Mouse (Mus musculus) cerebellum, adult 11-12 months (tissue): ENCODE measurements around the gene Atg2a.
A peak's percentile ranks its signal among the peaks of the same experiment; 100 is the strongest.

Experiments used
- DNase-seq: peaks from one replicate; pipeline ENCODE4 v3.0.0; 2022

The Atg2a gene

GRCm38 (mm10) chr19:6253021-6253420 lies 11.6 kb downstream of the Atg2a start:
- no peak for DNase-seq

- no peak for DNase-seq
Observed at GRCm38 (mm10) chr19:6260428-6260827, 19.0 kb downstream of the Atg2a start.

GRCm38 (mm10) chr19:6260946-6261345 lies 19.5 kb downstream of the Atg2a start:
- DNase-seq: no peak

GRCm38 (mm10) chr19:6261379-6261778 lies 19.9 kb downstream of the Atg2a start:
- DNase-seq: no peak

GRCm38 (mm10) chr19:6262222-6262621 lies 20.8 kb downstream of the Atg2a start:
- DNase-seq: peak; percentile 87

DNA sequence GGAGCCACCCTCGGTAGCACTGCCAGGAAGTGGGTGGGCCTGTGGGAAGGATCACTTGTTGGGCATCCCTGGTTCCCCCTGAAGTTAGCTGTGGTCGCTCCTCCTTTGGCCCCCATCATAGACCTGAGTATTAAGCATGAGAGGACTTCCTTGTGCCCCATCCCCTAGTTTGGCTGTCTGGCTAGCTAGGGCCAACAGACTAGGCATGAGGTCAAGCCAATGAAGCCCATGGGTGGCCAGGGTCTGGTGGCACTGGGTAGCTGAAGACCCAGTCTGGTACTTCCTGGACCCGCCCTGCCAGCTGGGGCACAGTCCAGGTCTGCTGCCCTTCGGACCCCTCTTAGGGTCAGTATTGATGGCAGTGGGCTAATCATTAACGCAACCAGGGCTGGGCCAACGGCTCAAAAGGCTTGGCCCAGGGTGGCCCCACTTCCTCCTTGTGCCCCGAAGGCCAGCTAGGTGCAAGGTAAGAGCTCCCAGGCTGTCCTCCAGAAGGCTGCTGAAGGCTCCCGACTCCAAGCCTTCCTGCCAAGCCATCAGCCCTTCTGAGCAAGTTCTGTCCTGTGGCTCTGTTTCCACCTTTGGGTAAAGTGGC lies 21.5 kb downstream of the Atg2a start:
- DNase-seq: no peak

GRCm38 (mm10) chr19:6264200-6264599 lies 22.7 kb downstream of the Atg2a start:
- no peak for DNase-seq

- no peak for DNase-seq
Observed at GRCm38 (mm10) chr19:6264945-6265344, 23.5 kb downstream of the Atg2a start.

- DNase-seq: peak; percentile 72
Observed at GRCm38 (mm10) chr19:6265727-6266182, 24.3 kb downstream of the Atg2a start.

DNA sequence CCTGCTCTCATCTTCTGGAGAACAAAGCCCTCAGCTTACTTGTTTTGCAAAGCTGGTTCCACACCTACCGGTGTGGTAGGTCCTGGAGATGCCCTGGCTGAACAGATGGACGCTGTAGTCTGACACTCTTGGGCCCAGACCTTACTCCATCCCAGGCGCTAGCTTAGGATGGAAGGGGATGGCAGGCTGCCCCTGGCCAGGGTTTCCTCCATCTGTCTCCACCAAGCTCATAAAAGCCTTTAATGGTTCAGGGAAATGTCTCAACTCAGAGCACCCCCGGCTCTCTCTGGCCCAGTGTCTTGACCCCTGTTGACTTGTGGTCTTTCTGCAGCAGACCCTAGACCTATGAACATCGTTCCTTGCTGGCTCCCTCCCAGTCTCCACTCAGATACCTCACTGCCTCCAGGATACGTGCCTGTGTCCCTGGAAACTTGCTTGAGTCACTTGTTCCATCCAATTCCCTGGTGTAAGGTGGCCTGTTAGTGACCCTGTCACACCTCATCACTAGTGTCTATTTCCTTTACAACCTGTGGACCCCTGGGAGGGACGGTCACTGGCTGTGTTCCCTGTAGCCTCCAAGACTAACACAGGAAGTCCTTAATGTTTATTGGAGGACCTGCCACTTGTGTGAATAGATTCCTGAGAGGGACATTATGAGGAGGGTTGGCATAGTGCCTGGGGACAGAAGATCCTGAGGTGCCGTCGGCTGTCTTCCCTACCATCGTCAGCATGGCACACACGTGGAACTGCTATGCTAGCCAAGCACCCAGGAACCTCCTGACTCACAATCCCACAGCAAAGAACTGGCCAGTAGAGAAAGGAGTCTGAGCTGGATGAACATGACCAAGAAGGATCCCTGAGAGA lies 26.1 kb downstream of the Atg2a start:
- peak; percentile 97 for DNase-seq

DNA sequence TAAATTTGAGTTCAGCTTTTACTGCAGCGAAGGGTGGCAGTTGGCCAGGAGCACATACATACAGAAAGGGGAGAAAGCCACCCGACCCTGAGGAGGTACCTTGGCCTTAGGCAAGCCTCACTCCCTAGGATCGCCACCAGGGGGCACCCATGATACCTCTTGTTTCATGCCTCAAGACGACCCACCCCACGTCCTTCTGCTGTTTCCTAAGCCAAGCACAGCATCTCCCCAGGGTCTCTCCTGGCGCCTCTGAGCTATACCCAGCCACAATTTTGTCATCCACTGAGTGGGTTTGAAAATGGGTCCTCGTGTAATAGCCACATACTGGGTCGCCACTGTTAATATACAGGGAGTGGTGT lies 26.7 kb downstream of the Atg2a start:
- DNase-seq: no peak

DNA sequence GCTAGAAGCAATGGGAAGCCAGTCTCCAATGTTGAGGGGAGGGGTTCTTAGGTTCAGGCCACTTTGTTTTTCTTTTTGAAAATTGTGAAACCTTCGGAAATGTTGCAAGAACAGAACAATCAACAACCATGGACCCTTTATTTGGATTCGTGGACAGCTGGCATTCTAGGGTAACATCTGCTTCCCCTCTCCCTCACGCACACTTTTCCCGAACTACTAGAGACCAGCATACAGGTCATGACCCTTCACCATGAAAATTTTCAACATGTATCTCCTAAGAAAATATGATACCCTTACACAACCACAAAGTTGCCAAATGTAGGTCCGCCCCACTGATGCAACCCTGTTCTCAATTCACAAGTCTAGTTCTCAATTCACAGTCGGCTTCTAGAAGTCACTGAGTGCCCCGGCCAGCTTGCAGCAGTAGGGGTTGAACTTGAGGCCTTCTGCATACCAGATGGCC lies 27.2 kb downstream of the Atg2a start:
- no peak for DNase-seq

- no peak for DNase-seq
Observed at GRCm38 (mm10) chr19:6269798-6270475, 28.5 kb downstream of the Atg2a start.

GRCm38 (mm10) chr19:6270661-6271060 lies 29.2 kb downstream of the Atg2a start:
- no peak for DNase-seq

DNA sequence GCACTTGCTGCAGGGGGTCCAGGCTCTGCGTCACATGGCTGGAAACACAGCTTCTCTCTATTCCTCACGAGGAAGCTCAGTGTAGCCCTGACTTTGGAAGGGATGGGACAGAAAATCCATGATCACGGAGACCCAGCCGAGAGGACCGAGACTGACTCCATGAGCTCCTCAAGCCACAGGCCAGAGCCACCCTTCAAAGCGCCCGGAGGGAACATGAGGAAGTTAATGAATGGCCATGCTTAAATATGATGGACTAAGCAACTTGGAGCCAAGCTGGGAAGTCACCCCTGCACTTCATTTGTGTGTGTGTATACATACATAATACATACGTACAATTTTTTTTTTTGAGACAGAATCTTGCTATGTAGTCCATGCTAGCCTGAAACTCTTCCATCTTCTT lies 29.7 kb downstream of the Atg2a start:
- DNase-seq: no peak

DNA sequence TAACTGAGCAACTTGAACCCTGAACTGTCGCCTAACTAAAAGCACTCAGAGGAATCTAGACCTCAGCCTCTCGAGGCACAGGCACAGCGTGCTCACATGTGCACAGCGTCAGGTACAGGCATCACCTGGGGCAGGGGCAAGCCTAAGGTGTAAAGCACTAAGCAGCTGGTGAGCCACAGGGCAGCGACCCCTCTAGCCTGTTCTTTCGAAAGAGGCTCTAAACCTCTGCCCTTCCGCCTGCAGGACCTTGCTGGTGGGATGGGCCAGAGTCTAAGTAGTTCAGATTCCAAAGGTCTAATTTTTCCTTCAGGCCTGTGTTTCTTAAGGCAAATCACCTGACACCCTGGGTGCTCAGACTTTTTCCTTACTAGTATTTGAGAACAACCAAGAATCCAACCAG lies 30.6 kb downstream of the Atg2a start:
- no peak for DNase-seq

DNA sequence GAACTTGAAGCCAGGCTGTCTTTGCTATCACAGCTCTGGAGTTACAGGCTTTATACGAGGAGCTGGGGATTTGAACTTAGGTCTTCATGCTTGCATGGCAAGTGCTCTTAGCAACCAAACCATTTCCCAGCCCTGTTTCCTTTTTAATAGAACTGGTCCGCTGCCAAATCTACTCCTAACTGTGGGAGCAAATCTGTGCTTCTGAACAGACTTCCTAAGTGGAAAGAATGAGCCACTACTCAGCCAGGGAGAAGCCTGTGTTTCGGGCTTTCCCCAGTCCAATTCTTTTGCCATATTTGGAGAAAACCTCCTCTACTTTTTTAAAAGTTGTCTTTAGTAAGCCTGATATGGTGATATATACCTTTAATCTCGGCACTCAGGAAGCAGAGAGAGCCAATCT lies 31.3 kb downstream of the Atg2a start:
- no peak for DNase-seq

DNA sequence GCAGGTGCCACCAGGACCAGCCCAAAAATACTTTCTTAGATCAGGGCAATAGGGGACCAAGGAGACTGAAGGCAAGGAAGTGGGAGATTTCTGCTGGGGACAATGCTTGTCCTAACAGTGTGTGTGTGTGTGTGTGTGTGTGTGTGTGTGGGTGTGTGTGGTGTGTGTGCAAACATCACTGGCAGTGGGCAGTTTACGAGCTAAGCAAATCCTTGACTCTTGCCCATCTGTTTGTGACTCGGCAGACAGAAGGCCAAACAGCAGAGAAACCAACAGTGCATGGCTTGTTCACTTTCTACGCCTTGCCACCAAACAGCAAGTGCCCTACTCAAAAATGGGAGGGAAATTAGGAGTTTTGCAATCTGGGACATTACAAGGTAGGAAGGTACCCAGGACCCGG lies 32.1 kb downstream of the Atg2a start:
- DNase-seq: no peak

DNA sequence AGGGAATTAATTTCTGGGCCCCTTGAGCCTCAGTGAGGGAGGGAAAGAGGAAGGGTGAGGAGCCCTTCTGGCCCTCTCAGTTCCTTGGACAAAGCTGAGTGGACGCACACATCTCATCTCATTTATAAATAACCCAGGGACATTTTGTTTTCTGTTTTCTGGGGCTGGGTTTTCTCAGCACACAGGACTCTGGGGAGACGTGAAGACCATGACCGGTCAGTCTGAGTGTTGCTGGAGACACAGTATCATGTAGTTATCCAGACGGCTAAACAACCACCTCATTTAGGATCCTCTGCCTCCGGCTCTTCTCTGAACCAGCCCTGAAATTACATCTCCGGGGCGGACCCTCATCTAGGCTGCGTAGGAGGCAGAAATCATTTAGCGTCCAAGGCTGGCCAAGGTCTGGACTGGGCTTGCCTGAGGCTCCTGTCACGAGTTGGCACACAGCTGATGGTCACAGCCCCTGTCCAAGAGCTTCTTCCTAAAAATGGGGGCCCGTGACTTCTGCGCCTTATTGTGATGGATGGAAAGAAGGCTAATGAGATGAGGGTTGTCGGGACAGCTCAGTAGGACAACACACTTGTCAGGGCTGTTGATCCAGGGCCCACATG lies 32.6 kb downstream of the Atg2a start:
- peak; percentile 65 for DNase-seq

DNA sequence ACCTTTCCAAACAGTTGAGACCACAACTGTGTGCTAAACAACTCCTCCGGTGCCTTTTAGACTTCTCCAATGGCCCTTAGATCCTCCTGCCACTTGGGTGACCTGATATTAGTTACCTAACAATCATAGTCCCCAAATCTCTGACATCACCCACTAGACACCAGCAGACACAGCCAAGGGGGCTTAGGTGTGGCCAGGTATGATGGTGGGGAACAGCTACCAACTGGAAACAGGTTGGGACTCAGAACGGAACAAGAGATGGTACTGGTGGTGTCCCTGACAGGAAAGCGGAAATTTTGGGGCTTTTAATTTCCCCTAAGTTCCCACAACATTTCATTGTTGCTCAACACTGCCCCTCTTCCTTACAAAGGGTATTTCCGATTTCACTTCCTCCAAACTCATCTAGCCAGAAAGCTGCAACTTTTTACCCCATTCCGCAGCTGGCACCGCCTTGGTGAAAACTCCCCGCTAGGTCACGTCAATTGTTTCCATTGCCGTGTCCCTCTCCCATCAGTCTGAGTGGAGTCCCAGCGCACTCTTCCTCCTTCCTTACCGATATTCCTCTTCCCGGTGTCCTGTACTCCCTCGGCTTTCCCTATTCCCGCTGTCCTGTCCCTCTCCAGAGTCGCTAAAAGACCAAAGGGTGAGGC lies 34.4 kb downstream of the Atg2a start:
- DNase-seq: no peak

DNA sequence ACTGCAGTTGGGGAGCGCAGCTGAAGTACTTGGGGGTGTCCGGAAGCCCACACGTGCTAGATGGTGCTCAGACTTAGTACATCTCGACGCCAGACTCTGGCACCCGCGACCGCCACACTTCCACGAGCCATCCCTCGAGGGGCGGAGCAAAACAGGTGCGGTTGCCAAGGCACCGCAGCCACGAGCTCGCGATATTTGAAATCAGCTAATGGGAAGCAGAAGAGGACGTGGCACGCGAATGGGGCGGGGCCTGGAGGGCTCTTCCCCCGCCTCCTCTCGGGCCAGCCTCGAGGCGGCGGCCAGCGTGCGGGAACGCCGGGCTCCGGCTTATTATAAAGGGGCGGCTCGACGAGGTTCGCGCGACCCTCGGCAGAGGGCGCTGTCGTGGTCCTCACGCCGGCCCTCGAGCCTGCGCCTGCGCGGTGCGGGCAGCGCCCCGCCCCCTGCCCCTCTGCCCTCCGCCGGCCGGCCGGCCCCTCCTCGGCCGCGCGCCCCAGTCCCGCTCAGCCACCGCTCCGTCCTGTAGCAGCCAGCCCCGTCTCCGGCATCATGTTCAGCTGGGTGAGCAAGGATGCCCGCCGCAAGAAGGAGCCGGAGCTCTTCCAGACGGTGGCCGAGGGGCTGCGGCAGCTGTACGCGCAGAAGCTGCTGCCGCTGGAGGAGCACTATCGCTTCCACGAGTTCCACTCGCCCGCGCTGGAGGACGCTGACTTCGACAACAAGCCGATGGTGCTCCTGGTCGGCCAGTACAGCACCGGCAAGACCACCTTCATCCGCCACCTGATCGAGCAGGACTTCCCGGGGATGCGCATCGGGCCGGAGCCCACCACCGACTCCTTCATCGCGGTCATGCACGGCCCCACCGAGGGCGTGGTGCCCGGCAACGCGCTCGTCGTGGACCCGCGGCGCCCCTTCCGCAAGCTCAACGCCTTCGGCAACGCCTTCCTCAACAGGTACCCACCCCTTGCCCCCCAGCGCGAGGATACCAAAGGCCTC lies 35.3 kb downstream of the Atg2a start, which contains the start of gene Ehd1:
Ehd1 (plus strand) TSS at position 300 of the 996 bp plus-strand sequence.
- peak; percentile 99 for DNase-seq
